Mouse (Mus musculus) spleen, embryonic (tissue): ENCODE results near the gene Vapa.
"Not testable (repeated sequence)": the region's sequence is repeated elsewhere in the genome, so short reads cannot be mapped to it uniquely, and the experiment has no call there.

Experiments used
- CTCF ChIA-PET: fragments of 350-600 bp; sonication (Branson Sonifier 250); formaldehyde crosslinking; loops from one replicate; lab custom pipeline; 2022; lab: Charles Lee

The Vapa gene

GRCm38 (mm10) chr17:65613463-65614412 lies at the start of gene Vapa:
Gene Vapa, minus strand, starts transcription at chr17:65613555.
- CTCF ChIA-PET = no interaction called here

GRCm38 (mm10) chr17:65662662-65663061 lies 49.3 kb upstream of the Vapa start:
- CTCF ChIA-PET = no interaction called here

GRCm38 (mm10) chr17:65658416-65658815 lies 45.1 kb upstream of the Vapa start:
- CTCF ChIA-PET = no interaction called here

- CTCF ChIA-PET = no interaction called here
Observed at GRCm38 (mm10) chr17:65657958-65658357, 44.6 kb upstream of the Vapa start.

GRCm38 (mm10) chr17:65656731-65657130 lies 43.4 kb upstream of the Vapa start:
- CTCF ChIA-PET = no interaction called here

GRCm38 (mm10) chr17:65656076-65656475 lies 42.7 kb upstream of the Vapa start:
- CTCF ChIA-PET = no interaction called here

GRCm38 (mm10) chr17:65655608-65656007 lies 42.3 kb upstream of the Vapa start:
- CTCF ChIA-PET = interaction anchor here (0.6 to 0.7 kb wide), 2 partner anchors 10 to 69 kb away, joined by 3 read pairs; no protein-coding TSS in a partner anchor

- CTCF ChIA-PET = interaction anchor here (0.5 kb wide), 1 partner anchor 838 kb away, joined by 5 read pairs; no protein-coding TSS in a partner anchor
Observed at GRCm38 (mm10) chr17:65650598-65650997, 37.2 kb upstream of the Vapa start.

- CTCF ChIA-PET = no interaction called here
Observed at GRCm38 (mm10) chr17:65649175-65649493, 35.8 kb upstream of the Vapa start.

- CTCF ChIA-PET = no interaction called here
Observed at GRCm38 (mm10) chr17:65648371-65649174, 35.2 kb upstream of the Vapa start.

- CTCF ChIA-PET = no interaction called here
Observed at GRCm38 (mm10) chr17:65647961-65648360, 34.6 kb upstream of the Vapa start.

- CTCF ChIA-PET = no interaction called here
Observed at GRCm38 (mm10) chr17:65647226-65647625, 33.9 kb upstream of the Vapa start.

GRCm38 (mm10) chr17:65643579-65643978 lies 30.2 kb upstream of the Vapa start:
- CTCF ChIA-PET = no interaction called here

GRCm38 (mm10) chr17:65643051-65643521 lies 29.7 kb upstream of the Vapa start:
- CTCF ChIA-PET = no interaction called here

- CTCF ChIA-PET = no interaction called here
Observed at GRCm38 (mm10) chr17:65642578-65642991, 29.2 kb upstream of the Vapa start.

- CTCF ChIA-PET = no interaction called here
Observed at GRCm38 (mm10) chr17:65641734-65642218, 28.4 kb upstream of the Vapa start, which contains the start of gene Txndc2. Gene Txndc2, minus strand, starts transcription at chr17:65642168.

GRCm38 (mm10) chr17:65639144-65639543 lies 25.8 kb upstream of the Vapa start:
- CTCF ChIA-PET = interaction anchor here (0.6 kb wide), 1 partner anchor 211 kb away, joined by 4 read pairs; no protein-coding TSS in a partner anchor

- CTCF ChIA-PET = no interaction called here
Observed at GRCm38 (mm10) chr17:65635715-65636360, 22.5 kb upstream of the Vapa start.

- CTCF ChIA-PET = no interaction called here
Observed at GRCm38 (mm10) chr17:65629943-65630342, 16.6 kb upstream of the Vapa start.

- CTCF ChIA-PET = not testable (repeated sequence)
Observed at GRCm38 (mm10) chr17:65628823-65629532, 15.6 kb upstream of the Vapa start.

- CTCF ChIA-PET = no interaction called here
Observed at GRCm38 (mm10) chr17:65626301-65626700, 12.9 kb upstream of the Vapa start.
